Mouse (Mus musculus) kidney, postnatal 14 days (tissue): Measurements from ENCODE around the gene Gbf1.

Experiments
- DNase-seq: peaks from one replicate; pipeline ENCODE4 v3.0.0; 2022; ENCODE audit warnings: mixed read lengths

Gene Gbf1

DNA sequence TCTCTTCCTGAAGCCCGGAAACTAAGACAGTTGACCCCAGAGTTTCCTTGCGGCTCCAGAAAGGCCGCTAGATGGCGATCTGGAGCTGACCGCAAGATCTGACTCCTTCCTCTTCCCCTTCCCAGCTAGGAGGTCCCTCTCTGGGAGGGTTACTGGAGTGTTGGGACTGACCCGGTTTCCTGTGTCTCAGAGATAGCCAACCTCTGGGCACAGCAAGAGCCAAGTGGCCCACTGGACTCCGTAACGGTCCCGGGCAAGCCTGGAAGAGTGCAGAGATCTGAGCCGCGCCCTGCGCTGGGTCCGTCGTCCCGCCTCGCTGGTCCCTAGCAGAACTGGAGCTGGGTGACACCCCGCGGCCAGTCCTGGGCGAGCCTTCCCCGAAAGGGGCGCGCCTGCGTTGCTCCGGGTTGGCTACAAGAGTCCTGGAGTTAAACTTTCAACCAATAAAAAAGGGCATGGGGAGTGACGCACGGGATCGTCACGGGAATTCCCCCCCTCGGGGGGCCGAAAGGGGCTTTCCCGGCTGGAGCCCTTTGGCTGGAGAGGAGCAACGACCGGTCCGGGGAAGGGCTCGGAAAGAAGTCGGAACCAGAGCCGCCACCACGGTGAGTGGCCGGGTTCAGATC, 152.0 kb downstream of the Gbf1 start, which contains the start of gene Nfkb2:
Nfkb2 (plus strand) TSS at position 105 of the 626 bp plus-strand sequence.
- DNase-seq = peak; percentile 97

DNA sequence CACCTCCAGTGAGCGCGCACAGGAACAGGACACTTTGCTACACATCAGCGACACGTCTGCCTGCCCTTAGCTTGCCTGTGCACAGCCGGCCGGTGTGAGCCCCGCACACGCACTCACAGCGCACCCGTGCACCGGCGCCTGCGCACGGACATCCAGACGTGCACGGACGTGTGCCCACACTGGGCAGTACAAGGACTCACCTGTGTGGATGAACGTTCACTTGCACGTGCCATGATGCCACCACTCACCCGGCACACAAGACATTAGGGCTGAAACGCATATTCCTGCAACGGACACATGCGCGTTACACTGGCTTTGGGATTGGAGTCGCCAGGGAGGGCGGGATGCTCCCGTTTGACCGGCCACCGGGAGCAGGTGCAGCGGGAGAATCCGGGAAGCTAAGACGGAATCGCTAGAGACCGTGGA, 152.6 kb downstream of the Gbf1 start:
- DNase-seq = no peak

- DNase-seq = peak; percentile 95
Measured at GRCm38 (mm10) chr19:46305432-46306267, 153.3 kb downstream of the Gbf1 start.

DNA sequence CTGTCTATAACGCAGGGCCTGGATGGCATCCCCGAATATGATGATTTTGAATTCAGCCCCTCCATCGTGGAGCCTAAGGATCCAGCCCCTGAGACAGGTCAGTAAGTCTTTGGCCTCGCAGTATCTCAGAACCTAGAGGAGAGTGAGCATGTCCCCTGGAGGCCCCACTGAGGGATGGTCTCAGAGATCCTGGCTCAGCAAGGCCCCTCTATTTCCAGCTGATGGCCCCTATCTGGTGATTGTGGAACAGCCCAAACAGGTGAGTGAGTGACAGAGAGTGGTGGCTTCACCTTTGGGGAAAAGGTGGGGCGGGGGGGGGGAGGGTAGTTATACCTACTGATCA, 153.9 kb downstream of the Gbf1 start:
- no peak for DNase-seq

GRCm38 (mm10) chr19:46306751-46307289, 154.5 kb downstream of the Gbf1 start:
- DNase-seq = no peak

DNA sequence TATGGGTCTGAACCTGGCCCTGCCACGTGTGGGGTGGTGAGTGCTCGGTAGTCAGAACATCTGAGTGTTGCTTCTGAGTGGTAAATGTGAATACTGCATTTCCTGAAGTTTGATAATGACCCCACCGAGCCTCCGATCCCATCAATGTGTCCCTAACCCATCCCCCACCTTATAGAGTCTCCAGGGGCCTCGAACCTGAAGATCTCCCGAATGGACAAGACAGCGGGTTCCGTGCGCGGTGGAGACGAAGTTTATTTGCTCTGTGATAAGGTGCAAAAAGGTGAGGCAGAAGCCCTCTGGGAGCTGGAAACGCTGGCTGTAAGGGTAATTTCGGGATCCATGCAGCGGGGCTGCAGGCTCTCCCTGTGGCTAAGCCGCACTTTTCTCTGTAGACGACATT, 155.5 kb downstream of the Gbf1 start:
- DNase-seq = no peak

GRCm38 (mm10) chr19:46308303-46308702, 156.0 kb downstream of the Gbf1 start:
- DNase-seq = no peak

DNA sequence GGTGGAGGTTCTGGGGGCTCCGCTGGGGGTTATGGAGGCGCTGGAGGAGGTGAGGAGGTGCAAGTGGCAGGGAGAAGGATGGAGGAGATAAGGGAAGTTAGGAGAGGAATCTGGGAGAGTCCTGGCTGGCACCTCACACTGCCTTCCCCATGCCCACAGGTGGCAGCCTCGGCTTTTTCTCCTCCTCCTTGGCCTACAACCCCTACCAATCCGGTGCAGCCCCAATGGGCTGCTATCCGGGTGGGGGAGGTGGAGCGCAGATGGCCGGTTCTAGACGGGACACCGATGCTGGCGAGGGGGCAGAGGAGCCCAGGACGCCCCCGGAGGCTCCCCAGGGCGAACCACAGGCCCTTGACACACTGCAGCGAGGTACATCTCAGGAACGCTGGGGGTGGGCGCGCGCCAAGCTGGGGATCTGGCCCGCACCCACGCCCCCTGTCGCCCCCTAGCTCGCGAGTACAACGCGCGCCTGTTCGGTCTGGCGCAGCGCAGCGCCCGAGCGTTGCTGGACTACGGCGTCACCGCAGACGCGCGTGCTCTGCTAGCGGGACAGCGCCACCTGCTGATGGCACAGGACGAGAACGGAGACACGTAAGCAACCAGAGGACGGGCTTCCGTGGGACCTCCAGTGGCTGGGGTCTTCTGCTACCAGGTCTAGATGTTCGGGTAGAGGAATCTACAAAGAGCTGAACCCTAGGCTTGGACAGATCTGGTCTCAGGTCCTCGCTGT, 156.6 kb downstream of the Gbf1 start:
- DNase-seq = peak; percentile 89

DNA sequence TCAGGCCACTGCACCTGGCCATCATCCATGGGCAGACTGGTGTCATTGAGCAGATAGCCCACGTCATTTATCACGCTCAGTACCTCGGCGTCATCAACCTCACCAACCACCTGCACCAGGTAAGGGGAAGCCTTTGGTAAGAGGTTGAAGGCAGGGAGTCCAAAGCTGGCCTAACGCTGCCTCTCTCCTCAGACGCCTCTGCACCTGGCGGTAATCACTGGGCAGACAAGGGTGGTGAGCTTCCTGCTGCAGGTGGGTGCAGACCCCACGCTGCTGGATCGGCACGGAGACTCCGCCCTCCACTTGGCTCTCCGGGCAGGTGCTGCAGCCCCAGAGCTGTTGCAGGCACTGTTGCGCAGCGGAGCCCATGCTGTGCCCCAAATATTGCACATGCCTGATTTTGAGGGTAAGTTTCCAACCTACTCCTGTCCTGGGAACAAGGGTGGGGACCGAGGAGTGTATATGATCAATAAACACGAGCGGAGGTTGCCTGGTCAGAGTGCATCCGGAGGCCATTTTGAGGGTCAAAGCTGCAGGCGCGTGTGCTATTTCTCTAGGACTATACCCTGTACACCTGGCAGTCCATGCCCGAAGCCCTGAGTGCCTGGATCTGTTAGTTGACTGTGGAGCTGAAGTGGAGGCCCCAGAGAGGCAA, 157.5 kb downstream of the Gbf1 start:
- DNase-seq = no peak

- DNase-seq = no peak
Measured at GRCm38 (mm10) chr19:46310312-46310865, 158.1 kb downstream of the Gbf1 start.

GRCm38 (mm10) chr19:46311341-46311740, 159.0 kb downstream of the Gbf1 start:
- no peak for DNase-seq

DNA sequence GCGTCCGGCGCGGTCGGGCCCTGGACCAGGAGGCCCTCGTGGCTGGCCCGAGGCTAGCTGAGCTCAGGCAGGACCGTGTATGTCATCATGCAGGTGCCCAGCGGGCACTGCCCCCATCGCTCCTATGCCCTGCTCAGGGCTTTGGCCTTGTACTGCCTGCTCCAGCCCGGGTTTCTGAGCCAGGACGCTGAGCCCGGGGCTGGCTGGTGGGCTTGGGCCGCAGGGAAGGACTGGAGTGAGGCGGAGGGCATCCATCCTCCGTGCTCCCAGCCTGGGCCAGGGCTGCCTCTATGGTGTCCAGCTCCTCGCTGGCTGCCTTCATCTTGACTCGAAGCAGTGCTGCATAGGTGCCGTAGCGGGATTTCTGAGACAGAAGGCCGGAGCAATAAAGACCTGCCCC, 160.3 kb downstream of the Gbf1 start:
- no peak for DNase-seq

DNA sequence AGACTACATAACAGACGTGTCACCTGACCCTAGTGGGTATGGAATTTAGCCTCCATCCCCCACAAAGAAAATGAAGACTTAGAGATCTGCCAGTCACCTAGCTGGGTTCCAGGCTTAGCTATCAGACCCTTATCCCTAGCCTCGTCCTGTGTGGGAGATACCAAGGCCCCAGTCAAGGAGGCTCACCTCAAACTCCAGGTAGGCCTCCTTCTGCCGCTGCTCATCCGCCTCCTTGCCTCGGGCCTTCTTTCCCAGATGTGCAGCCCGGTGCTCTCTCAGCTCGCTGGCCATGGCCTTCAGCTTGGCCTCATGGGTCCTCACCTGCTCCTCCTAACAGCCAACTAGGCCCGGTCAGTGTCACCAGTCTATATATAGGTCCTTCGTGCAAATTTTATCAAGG, 160.8 kb downstream of the Gbf1 start:
- DNase-seq = no peak

- DNase-seq = no peak
Measured at GRCm38 (mm10) chr19:46313591-46313990, 161.3 kb downstream of the Gbf1 start.

DNA sequence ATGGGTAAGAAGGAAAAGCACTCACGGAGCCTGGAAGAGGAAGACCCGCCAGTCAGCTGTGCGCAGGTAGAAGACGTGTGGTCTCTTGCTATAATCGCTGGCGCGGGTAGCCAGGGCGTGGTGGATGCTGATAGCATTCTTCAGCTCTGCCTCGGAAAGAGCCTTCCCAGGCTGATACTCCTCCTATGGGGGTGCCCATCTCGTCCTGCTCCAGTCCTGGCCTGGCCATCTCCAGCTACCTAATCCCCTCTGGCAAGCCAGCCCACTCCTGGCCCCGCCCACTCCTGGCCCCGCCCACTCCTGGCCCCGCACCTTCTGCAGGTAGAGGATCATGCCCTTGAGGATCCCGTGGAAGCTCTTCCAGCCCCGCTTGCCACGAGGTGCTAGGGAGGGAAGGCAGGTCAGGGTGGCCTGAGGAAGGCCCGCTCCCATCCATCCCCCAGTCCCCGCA, 161.9 kb downstream of the Gbf1 start:
- no peak for DNase-seq

DNA sequence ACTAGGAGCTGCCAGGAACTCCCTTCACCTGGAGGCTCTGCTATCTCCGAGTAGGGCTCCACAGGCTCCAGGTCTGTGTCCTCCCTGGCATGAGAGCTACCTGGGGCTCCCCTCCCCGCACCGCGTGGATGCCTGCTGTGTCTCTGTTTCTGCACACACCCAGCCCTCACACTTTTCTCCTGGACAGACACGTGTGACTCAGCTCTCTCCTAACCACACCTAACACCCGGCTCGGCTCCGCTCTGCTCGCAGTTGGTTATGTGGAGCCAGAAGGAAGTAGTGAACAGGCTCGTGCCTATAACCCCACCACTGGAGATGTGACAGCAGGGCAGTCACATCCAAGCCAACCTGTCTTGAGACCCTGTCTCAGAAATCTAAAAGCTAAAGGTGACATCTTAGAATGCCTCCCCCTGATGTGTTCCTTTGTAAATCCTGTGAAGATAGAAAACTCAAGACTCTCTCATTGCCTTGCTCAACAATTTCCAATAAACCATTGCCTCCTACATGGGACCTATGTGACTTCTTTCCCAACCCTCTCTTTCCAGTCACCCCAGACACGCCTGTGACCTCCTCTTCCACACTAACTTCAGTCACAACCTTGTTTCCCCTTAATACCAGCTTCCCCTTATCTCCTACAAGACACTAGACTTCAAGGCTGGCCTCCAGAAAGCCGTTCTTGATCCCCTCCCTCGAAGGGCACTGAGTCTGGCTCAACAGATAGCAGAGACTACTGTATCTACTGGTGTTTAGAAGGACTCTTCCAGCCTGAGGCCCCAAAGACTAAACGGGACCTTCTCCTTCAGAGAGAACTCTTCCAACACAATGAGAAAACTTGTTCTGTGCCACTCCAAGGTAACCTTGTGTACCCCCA, 162.8 kb downstream of the Gbf1 start:
- DNase-seq = no peak

GRCm38 (mm10) chr19:46315752-46316610, 163.7 kb downstream of the Gbf1 start:
- DNase-seq = no peak

GRCm38 (mm10) chr19:46316846-46317545, 164.7 kb downstream of the Gbf1 start:
- no peak for DNase-seq

GRCm38 (mm10) chr19:46317546-46317885, 165.2 kb downstream of the Gbf1 start:
- DNase-seq = no peak

DNA sequence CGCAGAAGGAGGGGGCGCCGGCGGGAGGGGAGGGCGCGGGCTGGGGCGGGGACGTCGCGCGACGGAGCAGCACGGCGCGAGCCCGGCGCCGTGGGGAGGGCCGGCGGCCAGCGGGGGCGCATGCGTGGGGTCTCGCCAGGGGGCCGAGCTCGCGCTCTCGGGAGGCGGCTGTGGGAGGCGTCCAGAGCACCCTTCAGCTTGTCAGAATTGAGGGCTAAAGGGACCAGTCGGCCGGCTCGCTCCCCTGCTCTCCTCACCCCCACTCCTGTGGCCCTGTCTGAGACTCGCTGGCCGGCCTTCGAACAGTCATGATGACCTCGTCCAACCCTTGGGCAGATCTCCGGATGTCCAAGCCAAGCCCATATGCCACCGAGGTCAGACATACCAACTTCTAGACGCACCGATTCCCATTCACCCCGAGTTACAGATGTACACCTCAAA, 165.7 kb downstream of the Gbf1 start:
- DNase-seq = no peak
